Mouse (Mus musculus): ENCODE measurements around the gene Golph3. TPM values are rescaled to one million over a fixed set of nuclear protein-coding genes. Genes with fewer than 3 reads are reported as not detected.
A peak's percentile ranks its signal among the peaks of the same experiment; 100 is the strongest.

Gene Golph3
- total and polyA plus RNA-seq, 2 experiments from 2014 or later, result 55.3 to 135 TPM

GRCm38 (mm10) chr15:12351470-12351869 is 30.2 kb downstream of the Golph3 start:
- no peak for ATAC-seq (ENCODE audit: insufficient read depth, low read depth)
- WGBS, result 97% methylated on average over 7 of the region's 7 CpGs
- no peak for DNase-seq (ENCODE audit: low spot score)
- no peak for TF ChIP-seq CTCF (IDR thresholded peaks at IDR 0.05; ENCODE audit: low read depth)
- TF ChIP-seq EP300 (IDR thresholded peaks at IDR 0.05; ENCODE audit: low read depth), result no peak
- H3K4me2 ChIP-seq (ENCODE audit: low read depth, low read length), result no peak overlapping the region
- H3K9ac ChIP-seq (replicated peaks; ENCODE audit: low read depth, low read length), result no peak overlapping the region
- H3K4me1 ChIP-seq (ENCODE audit: control insufficient read depth, insufficient read depth), result no peaks in the 10 kb centered on the region
- H3K4me3 ChIP-seq (ENCODE audit: low read depth, low read length), result no peak overlapping the region
- H3K27me3 ChIP-seq (ENCODE audit: control insufficient read depth, insufficient read depth, low read length), result no peaks in the 10 kb centered on the region
- peaks cover 51% of the 10 kb centered on the region for H3K36me3 ChIP-seq (replicated peaks; ENCODE audit: control insufficient read depth, insufficient read depth, low read length)
- no peaks in the 10 kb centered on the region for H3K9me3 ChIP-seq (replicated peaks; ENCODE audit: control insufficient read depth, low read length)
- H3K27ac ChIP-seq (ENCODE audit: low read depth), result no peak overlapping the region

GRCm38 (mm10) chr15:12354281-12354810 is 33.1 kb downstream of the Golph3 start:
- ATAC-seq (ENCODE audit: insufficient read depth, low read depth) (no peak; the same call in 1 of the 2 replicates), DNase-seq (ENCODE audit: low spot score) (peak; percentile 42)
- Histone ChIP-seq H3K4me2 (ENCODE audit: low read depth, low read length) (no peak overlapping the region), H3K27ac (ENCODE audit: low read depth) (no peak overlapping the region; the same call in 1 of the 2 replicates), H3K9me3 (replicated peaks; ENCODE audit: control insufficient read depth, low read length) (no peaks in the 10 kb centered on the region), H3K9ac (replicated peaks; ENCODE audit: low read depth, low read length) (no peak overlapping the region), H3K4me1 (ENCODE audit: control insufficient read depth, insufficient read depth) (no peaks in the 10 kb centered on the region), H3K4me3 (ENCODE audit: low read depth, low read length) (no peak overlapping the region), H3K36me3 (replicated peaks; ENCODE audit: control insufficient read depth, insufficient read depth, low read length) (peaks cover 66% of the 10 kb centered on the region), H3K27me3 (ENCODE audit: control insufficient read depth, insufficient read depth, low read length) (no peaks in the 10 kb centered on the region)
- TF ChIP-seq EP300 (IDR thresholded peaks at IDR 0.05; ENCODE audit: low read depth), result no peak
- TF ChIP-seq CTCF (IDR thresholded peaks at IDR 0.05; ENCODE audit: low read depth), result peak; percentile 15; the same call in 1 of the 2 replicates
- WGBS, result 84% methylated on average over 2 of the region's 2 CpGs

GRCm38 (mm10) chr15:12355261-12355660 is 34.0 kb downstream of the Golph3 start:
- Histone ChIP-seq H3K9me3 (replicated peaks; ENCODE audit: control insufficient read depth, low read length) (no peaks in the 10 kb centered on the region), H3K4me1 (ENCODE audit: control insufficient read depth, insufficient read depth) (no peaks in the 10 kb centered on the region), H3K9ac (replicated peaks; ENCODE audit: low read depth, low read length) (no peak overlapping the region), H3K4me3 (ENCODE audit: low read depth, low read length) (no peak overlapping the region), H3K27me3 (ENCODE audit: control insufficient read depth, insufficient read depth, low read length) (no peaks in the 10 kb centered on the region), H3K27ac (ENCODE audit: low read depth) (no peak overlapping the region), H3K4me2 (ENCODE audit: low read depth, low read length) (no peak overlapping the region), H3K36me3 (replicated peaks; ENCODE audit: control insufficient read depth, insufficient read depth, low read length) (peaks cover 65% of the 10 kb centered on the region)
- ATAC-seq (ENCODE audit: insufficient read depth, low read depth), result no peak
- DNase-seq (ENCODE audit: low spot score), result no peak
- TF ChIP-seq CTCF (IDR thresholded peaks at IDR 0.05; ENCODE audit: low read depth) (no peak), EP300 (IDR thresholded peaks at IDR 0.05; ENCODE audit: low read depth) (no peak)
- 80% methylated on average over 6 of the region's 6 CpGs for WGBS

DNA sequence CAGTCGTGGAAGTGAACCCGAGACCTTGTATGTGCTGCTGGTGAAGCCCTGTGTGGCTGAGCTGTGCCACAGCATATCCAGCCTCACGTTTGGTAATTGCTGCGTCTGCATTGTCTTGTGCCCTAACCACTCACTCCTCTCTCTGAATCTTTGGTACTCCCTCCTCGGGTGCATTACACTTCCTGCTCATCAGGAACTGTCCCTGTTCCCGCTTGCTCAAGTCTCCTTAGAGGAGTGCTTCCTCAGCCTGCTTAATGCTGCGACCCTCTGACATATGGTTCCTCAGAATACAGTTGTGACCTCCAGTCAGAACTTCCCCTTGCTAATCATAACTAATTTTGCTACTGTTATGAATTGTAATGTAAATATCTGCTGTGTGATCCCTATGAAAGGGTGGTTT is 34.7 kb downstream of the Golph3 start:
- Histone ChIP-seq H3K27ac (ENCODE audit: low read depth) (no peak overlapping the region), H3K4me3 (ENCODE audit: low read depth, low read length) (no peak overlapping the region), H3K4me1 (ENCODE audit: control insufficient read depth, insufficient read depth) (no peaks in the 10 kb centered on the region), H3K9me3 (replicated peaks; ENCODE audit: control insufficient read depth, low read length) (no peaks in the 10 kb centered on the region), H3K36me3 (replicated peaks; ENCODE audit: control insufficient read depth, insufficient read depth, low read length) (peaks cover 69% of the 10 kb centered on the region), H3K9ac (replicated peaks; ENCODE audit: low read depth, low read length) (no peak overlapping the region), H3K27me3 (ENCODE audit: control insufficient read depth, insufficient read depth, low read length) (no peaks in the 10 kb centered on the region), H3K4me2 (ENCODE audit: low read depth, low read length) (no peak overlapping the region)
- ATAC-seq (ENCODE audit: insufficient read depth, low read depth) (no peak), DNase-seq (ENCODE audit: low spot score) (no peak)
- TF ChIP-seq EP300 (IDR thresholded peaks at IDR 0.05; ENCODE audit: low read depth) (no peak), CTCF (IDR thresholded peaks at IDR 0.05; ENCODE audit: low read depth) (no peak)
- 76% methylated on average over 7 of the region's 7 CpGs for WGBS

DNA sequence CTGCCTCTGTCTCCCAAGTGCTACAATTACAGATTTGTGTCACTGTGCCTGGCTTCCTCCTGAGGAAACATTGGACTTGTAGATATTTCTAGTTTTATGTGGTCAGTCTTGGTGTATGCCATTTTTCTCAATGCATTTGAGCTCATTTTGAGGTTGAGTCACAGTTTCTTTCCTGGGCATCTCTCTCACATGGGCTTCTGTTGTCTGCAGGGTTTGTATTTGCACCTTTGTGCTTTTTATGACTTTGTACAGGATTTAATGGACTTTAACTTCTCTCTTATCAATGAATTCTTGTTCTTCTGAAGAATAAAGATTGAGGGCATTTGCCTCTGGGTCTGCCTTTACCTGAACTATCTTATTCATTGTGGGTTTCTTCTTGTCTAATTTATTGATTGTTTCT is 36.2 kb downstream of the Golph3 start:
- H3K27ac ChIP-seq (ENCODE audit: low read depth), result no peak overlapping the region
- H3K27me3 ChIP-seq (ENCODE audit: control insufficient read depth, insufficient read depth, low read length), result no peaks in the 10 kb centered on the region
- H3K9ac ChIP-seq (replicated peaks; ENCODE audit: low read depth, low read length), result no peak overlapping the region
- no peaks in the 10 kb centered on the region for H3K4me1 ChIP-seq (ENCODE audit: control insufficient read depth, insufficient read depth)
- no peak overlapping the region for H3K4me3 ChIP-seq (ENCODE audit: low read depth, low read length)
- no peaks in the 10 kb centered on the region for H3K9me3 ChIP-seq (replicated peaks; ENCODE audit: control insufficient read depth, low read length)
- H3K36me3 ChIP-seq (replicated peaks; ENCODE audit: control insufficient read depth, insufficient read depth, low read length), result peaks cover 74% of the 10 kb centered on the region
- TF ChIP-seq CTCF (IDR thresholded peaks at IDR 0.05; ENCODE audit: low read depth) (no peak), EP300 (IDR thresholded peaks at IDR 0.05; ENCODE audit: low read depth) (no peak)
- no peak overlapping the region for H3K4me2 ChIP-seq (ENCODE audit: low read depth, low read length)
- DNase-seq (ENCODE audit: low spot score), result no peak
- ATAC-seq (ENCODE audit: insufficient read depth, low read depth), result no peak

GRCm38 (mm10) chr15:12358384-12358783 is 37.1 kb downstream of the Golph3 start:
- H3K9ac ChIP-seq (replicated peaks; ENCODE audit: low read depth, low read length), result no peak overlapping the region
- ATAC-seq (ENCODE audit: insufficient read depth, low read depth), result no peak
- TF ChIP-seq CTCF (IDR thresholded peaks at IDR 0.05; ENCODE audit: low read depth) (no peak), EP300 (IDR thresholded peaks at IDR 0.05; ENCODE audit: low read depth) (no peak)
- DNase-seq (ENCODE audit: low spot score), result no peak
- peaks cover 73% of the 10 kb centered on the region for H3K36me3 ChIP-seq (replicated peaks; ENCODE audit: control insufficient read depth, insufficient read depth, low read length)
- H3K4me2 ChIP-seq (ENCODE audit: low read depth, low read length), result no peak overlapping the region
- H3K9me3 ChIP-seq (replicated peaks; ENCODE audit: control insufficient read depth, low read length), result no peaks in the 10 kb centered on the region
- WGBS, result 86% methylated on average over 5 of the region's 5 CpGs
- no peak overlapping the region for H3K27ac ChIP-seq (ENCODE audit: low read depth)
- H3K27me3 ChIP-seq (ENCODE audit: control insufficient read depth, insufficient read depth, low read length), result no peaks in the 10 kb centered on the region
- no peak overlapping the region for H3K4me3 ChIP-seq (ENCODE audit: low read depth, low read length)
- no peaks in the 10 kb centered on the region for H3K4me1 ChIP-seq (ENCODE audit: control insufficient read depth, insufficient read depth)

Measured in heart, postnatal 0 days (tissue).